Mouse (Mus musculus): ENCODE results near the gene Zfp616. TPM values are rescaled to one million over a fixed set of nuclear protein-coding genes. Genes with fewer than 3 reads are reported as not detected.

Gene Zfp616
- not detected for total RNA-seq (2021)
- long read RNA-seq, experiment 1 = 0 reads
- long read RNA-seq, experiment 2 = 0 reads

DNA sequence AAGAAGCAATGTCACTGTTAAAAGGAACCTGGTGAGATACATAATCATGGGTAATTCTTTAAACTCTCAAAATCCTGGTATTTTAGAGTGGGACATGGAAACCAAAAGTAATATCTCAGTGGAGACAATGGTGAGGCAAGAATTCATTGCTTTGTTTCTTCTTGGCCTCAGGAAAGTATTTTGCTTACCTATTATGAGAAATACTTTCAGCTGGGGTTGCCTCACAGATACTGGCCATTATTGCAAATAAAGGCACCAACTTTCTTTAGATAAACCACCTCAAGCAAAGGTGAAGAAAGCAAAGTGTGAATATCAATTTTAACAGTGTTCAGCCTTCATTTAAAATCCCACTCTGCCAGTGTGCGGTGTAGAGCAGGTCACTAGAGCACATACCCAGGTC is at the start of gene Zfp616:
Gene Zfp616, plus strand, starts transcription at position 301 of the 400 bp plus-strand sequence.
- DNase-seq = no peak
- intact Hi-C loops (cut with DNase I) = no loop called here

DNA sequence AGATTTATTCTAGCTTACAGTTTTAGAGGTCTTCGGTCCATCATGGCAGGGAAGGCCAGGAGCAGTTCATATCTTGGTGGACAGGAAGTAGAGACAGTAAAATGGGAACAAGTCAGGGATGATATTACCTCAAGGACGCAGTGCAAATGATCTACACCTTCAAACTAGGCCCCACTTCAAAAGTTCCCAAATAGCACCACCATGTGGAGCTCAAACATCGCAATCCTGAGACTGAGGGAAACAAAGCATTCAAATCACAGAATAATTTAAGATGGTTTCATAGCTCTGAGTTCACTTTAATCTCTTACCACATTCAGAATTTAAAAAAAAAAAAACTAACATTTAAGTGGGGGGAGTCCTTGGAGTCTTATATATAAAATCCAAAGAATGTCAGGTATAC is 18.4 kb upstream of the Zfp616 start:
- no peak for DNase-seq
- intact Hi-C loops (cut with DNase I) = no loop called here

DNA sequence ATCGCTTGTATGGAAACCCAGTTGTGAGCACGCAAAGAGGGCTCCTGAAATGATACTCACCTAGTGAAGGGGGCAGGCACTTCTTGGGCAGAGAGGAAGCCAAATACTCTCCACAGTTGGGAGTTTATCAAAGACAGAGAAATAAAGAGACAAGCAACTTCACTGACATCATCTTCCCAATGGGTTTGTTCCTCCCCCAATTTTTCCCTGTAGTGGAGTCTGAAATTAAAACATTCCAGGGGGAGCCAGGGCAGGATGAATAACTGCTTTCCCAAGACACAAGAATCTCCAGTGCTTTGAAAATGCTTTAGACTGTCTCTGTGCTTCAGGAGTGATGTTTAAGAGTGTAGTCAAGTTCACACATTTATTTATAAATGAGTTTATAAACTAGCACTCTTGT is 13.3 kb upstream of the Zfp616 start, which contains the start of the genes Olfr139 and Olfr399:
Gene Olfr139, minus strand, starts transcription at position 101 of the 400 bp plus-strand sequence.
Gene Olfr399, minus strand, starts transcription at position 165 of the 400 bp plus-strand sequence.
- DNase-seq = no peak
- intact Hi-C loops (cut with DNase I) = no loop called here

DNA sequence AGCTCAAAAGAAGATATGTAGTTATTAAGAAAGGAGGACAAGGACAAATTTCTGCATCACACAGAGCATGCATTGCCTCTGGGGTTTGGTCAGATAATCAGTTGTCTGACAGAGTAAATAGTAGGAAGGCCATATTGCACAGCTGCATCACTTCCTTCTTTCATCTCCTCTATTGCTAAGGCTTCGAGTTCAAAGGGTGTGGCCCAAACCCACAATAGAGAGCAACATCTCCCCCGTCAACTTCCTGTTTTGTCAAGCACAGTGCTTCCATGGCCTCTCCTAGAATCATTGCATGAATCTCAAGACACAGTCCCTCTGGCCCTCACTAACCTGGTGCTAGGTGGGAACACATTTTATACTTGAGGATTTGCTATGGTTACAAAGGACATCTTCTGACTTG is 31.0 kb downstream of the Zfp616 start:
- intact Hi-C loops (cut with DNase I) = no loop called here
- DNase-seq = no peak

DNA sequence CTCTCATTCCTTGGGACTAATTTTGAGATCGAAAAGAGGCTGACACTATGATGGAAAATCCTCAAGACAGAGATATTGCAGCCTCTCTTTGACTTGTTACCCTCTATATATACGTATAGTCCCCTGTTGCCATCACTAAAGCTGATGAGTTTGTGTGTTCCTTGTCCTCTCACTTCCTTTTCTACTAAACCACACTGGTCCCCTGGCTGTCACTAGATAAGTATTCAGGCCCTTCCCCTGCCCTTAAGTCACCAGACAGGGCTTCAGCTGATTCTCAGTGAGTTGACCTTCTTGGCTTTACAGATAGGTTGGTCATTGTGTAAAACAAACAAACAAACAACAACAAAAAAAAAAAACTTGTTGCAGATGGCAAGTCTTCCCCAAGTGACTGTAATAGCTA is 31.8 kb downstream of the Zfp616 start:
- DNase-seq = no peak
- intact Hi-C loops (cut with DNase I) = no loop called here

DNA sequence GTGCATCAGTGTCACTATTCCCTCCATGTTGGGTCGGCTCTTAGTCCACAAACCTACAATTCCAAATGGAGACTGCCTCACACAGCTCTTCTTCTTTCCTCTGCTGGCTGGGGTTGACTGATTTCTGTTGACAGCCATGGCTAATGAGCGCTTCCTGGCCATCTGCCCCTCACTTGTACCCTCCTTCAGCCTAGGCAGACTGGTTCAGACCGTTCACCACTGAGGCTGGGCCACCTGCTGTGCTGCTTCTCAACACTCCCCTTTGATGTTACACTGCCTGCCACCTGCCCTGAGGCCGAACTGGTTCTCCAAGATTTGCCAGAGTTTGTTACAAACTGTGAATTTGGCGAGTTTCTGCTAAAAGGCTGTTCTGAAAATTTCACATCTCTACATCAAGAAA is 35.3 kb downstream of the Zfp616 start:
- DNase-seq = no peak
- intact Hi-C loops (cut with DNase I) = no loop called here

DNA sequence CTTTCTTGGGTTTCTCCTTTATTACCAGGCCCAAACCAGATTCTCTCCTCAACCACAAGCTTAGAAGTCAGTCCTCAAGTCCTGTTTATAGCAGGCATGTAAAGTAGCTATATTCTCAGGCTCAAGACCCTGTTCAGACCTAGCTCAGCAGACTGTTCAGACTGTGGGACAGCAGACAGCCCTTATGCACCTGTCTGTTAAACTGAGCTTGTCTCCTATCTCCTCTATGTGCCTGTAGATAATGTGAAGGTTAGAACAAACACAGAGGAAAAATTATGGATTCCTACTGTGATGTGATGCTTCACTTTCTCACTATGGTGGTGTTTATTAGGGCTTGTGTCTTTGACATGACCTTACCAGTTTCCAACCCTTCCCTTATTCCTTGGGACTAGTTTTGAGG is 43.7 kb downstream of the Zfp616 start, which contains the start of gene Olfr401:
Gene Olfr401, plus strand, starts transcription at position 301 of the 400 bp plus-strand sequence.
- intact Hi-C loops (cut with DNase I) = no loop called here
- no peak for DNase-seq

Other genes starting within 250 kb of the Zfp616 start
- not detected for gene Olfr393, start 218.5 kb upstream of the Zfp616 start, total RNA-seq (2021)
- gene Olfr394, start 179.2 kb upstream of the Zfp616 start, total RNA-seq (2021) = not detected
- gene Olfr395, start 160.7 kb upstream of the Zfp616 start, total RNA-seq (2021) = not detected
- gene Olfr23, start 133.3 kb upstream of the Zfp616 start, total RNA-seq (2021) = not detected
- not detected for gene Olfr397, start 109.1 kb upstream of the Zfp616 start, total RNA-seq (2021)
- gene Olfr398, start 79.5 kb upstream of the Zfp616 start, total RNA-seq (2021) = not detected
- gene Olfr139, start 13.4 kb upstream of the Zfp616 start, total RNA-seq (2021) = not detected
- not detected for gene Olfr399, start 13.3 kb upstream of the Zfp616 start, total RNA-seq (2021)
- gene Olfr401, start 43.8 kb downstream of the Zfp616 start, total RNA-seq (2021) = not detected
- not detected for gene Olfr402, start 83.6 kb downstream of the Zfp616 start, total RNA-seq (2021)
- gene Olfr403, start 116.3 kb downstream of the Zfp616 start, total RNA-seq (2021) = not detected
- not detected for gene Olfr43, start 141.4 kb downstream of the Zfp616 start, total RNA-seq (2021)
- gene Olfr406, start 189.9 kb downstream of the Zfp616 start, total RNA-seq (2021) = not detected
- gene Olfr59, start 213.8 kb downstream of the Zfp616 start, total RNA-seq (2021) = not detected